Mouse (Mus musculus) heart, postnatal 0 days (tissue): ENCODE measurements at regions not wholly inside any gene's neighbourhood (a gene's known extent, or its start where the extent isn't known, plus 50 kb on each side); places are given as distances from the start of the nearest gene placed in this dataset.

ENCODE experiments used
- ATAC-seq: fragments of 200-750 bp; cut with Nextera tagmentation; 2 replicates; pipeline ENCODE4 v1.8.0; 2017; ENCODE audit warnings: low read depth, moderate number of reproducible peaks, moderate library complexity; ENCODE audit not compliant: insufficient read depth
- DNase-seq: peaks from one replicate; pipeline ENCODE4 v3.0.0-alpha.2; 2016; ENCODE audit warnings: low spot score
- H3K27ac ChIP-seq: fragments of 300-500 bp; sonication (generic); 2 replicates; pipeline ENCODE4 v1.5.1; 2014; ENCODE audit warnings: low read depth, mild to moderate bottlenecking
- H3K27me3 ChIP-seq: fragments of 300-500 bp; sonication (generic); 2 replicates; pipeline ENCODE4 v1.6.1; 2014; ENCODE audit warnings: low read length, mixed read lengths; ENCODE audit not compliant: control insufficient read depth, insufficient read depth
- H3K36me3 ChIP-seq: fragments of 300-500 bp; sonication (generic); replicated peaks from 2 replicates; pipeline ENCODE4 v1.6.1; 2014; ENCODE audit warnings: low read length, mixed read lengths; ENCODE audit not compliant: control insufficient read depth, insufficient read depth
- H3K4me1 ChIP-seq: fragments of 300-500 bp; sonication (generic); 2 replicates; pipeline ENCODE4 v1.6.1; 2014; ENCODE audit warnings: antibody characterized with exemption; ENCODE audit not compliant: control insufficient read depth, insufficient read depth
- H3K4me2 ChIP-seq: fragments of 300-500 bp; sonication (generic); 2 replicates; pipeline ENCODE4 v1.6.1; 2014; ENCODE audit warnings: low read depth, mild to moderate bottlenecking, low read length, moderate library complexity
- H3K4me3 ChIP-seq: fragments of 300-500 bp; sonication (generic); 2 replicates; pipeline ENCODE4 v1.5.1; 2014; ENCODE audit warnings: low read depth, low read length
- H3K9ac ChIP-seq: fragments of 300-500 bp; sonication (generic); replicated peaks from 2 replicates; pipeline ENCODE4 v1.6.1; 2014; ENCODE audit warnings: low read depth, low read length, mixed read lengths
- H3K9me3 ChIP-seq: fragments of 300-500 bp; sonication (generic); replicated peaks from 2 replicates; pipeline ENCODE4 v1.6.1; 2016; ENCODE audit warnings: low read length; ENCODE audit not compliant: control insufficient read depth
- CTCF ChIP-seq: IDR thresholded peaks from 2 replicates; pipeline ENCODE4 v1.5.1; 2016; ENCODE audit warnings: antibody characterized with exemption, control low read depth, low read depth
- EP300 ChIP-seq: IDR thresholded peaks from 2 replicates; pipeline ENCODE4 v1.6.1; 2016; ENCODE audit warnings: antibody characterized with exemption, low read depth
- WGBS: fragments of 180-500 bp; shearing (Covaris S2); extraction: QIAGEN DNeasy Blood & Tissue Kit; methylation state at CpG from one replicate; pipeline ENCODE4 v1.1.7; 2014; 5-methylcytosine and 5-hydroxymethylcytosine counted together

DNA sequence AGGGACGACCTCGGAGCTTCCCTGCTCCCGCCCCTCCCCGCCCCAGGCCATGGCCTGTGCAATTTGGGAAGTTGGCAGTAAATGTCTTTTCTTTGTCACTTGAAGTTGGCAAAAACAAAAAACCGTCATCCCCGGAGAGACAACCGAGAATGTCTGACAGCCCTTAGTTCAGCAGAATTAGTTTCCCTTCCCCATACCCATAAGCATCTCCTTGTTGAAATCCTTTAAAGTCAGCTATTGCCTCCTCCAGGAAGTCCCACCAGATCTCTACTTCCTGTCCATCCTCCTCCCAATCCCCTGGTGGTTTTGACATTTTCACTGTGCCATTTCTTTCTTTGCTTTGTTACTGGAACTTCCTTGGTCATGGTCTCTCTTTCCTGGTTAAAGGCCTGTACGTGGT lies 54.8 kb downstream of the Foxb1 start:
- ATAC-seq: no peak
- Histone ChIP-seq H3K4me2 (no peak overlapping the region), H3K4me1 (no peaks in the 10 kb centered on the region), H3K9ac (no peak overlapping the region), H3K27me3 (no peaks in the 10 kb centered on the region), H3K4me3 (no peak overlapping the region), H3K27ac (no peak overlapping the region), H3K9me3 (no peaks in the 10 kb centered on the region), H3K36me3 (no peaks in the 10 kb centered on the region)
- DNase-seq: no peak
- TF ChIP-seq CTCF (no peak), EP300 (no peak)
- WGBS: 79% methylated on average over 8 of the region's 8 CpGs

DNA sequence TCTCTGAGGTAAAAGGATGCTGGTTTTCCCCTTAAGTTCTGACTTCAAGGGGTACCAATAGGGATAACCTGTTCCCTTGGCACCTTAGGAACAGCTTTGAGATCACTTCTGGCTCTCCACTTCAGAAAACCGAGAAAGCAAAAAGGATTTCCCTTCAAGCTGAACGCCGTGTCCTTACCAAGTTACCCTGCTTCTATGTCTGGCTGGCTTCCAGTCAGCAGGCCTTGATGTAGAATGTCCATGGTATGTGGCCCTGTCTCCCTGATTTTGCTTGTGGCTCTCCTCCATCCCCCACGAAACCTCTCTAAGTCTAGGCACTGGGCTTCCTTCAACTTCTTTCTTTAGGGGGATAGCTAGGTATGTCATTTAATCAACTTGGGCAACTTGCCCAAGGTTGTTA lies 55.7 kb downstream of the Foxb1 start:
- Histone ChIP-seq H3K27me3 (no peaks in the 10 kb centered on the region), H3K27ac (no peak overlapping the region), H3K9ac (no peak overlapping the region), H3K9me3 (no peaks in the 10 kb centered on the region), H3K36me3 (no peaks in the 10 kb centered on the region), H3K4me1 (no peaks in the 10 kb centered on the region), H3K4me2 (no peak overlapping the region), H3K4me3 (no peak overlapping the region)
- ATAC-seq: no peak
- 52% methylated on average over 4 of the region's 4 CpGs for WGBS
- TF ChIP-seq EP300: no peak
- TF ChIP-seq CTCF: no peak
- DNase-seq: no peak

DNA sequence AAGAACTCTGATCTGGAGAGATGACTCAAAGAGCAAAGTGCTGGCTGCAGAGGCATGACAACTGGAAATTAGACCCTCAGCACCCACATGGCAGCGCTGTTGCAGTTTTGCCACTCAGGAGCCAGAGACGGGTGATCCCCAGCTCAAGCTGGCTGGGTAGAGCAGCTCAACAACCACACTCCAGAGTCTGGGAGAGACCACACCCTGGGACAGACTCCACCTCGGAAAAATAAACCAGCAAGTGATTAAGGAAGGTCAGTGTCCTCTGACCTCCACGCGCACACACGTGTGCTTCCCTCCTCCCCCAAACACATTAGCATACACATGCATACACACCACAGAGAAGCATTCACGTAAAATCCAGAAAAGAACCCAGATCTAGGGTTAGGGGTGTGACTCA lies 57.0 kb downstream of the Foxb1 start:
- 72% methylated on average over 7 of the region's 7 CpGs for WGBS
- no peak for TF ChIP-seq EP300
- no peak for TF ChIP-seq CTCF
- no peak overlapping the region for H3K4me2 ChIP-seq
- ATAC-seq (no peak), DNase-seq (no peak)
- no peak overlapping the region for H3K4me3 ChIP-seq
- no peaks in the 10 kb centered on the region for H3K27me3 ChIP-seq
- no peak overlapping the region for H3K27ac ChIP-seq
- H3K4me1 ChIP-seq: no peaks in the 10 kb centered on the region
- no peak overlapping the region for H3K9ac ChIP-seq
- H3K36me3 ChIP-seq: no peaks in the 10 kb centered on the region
- H3K9me3 ChIP-seq: no peaks in the 10 kb centered on the region

DNA sequence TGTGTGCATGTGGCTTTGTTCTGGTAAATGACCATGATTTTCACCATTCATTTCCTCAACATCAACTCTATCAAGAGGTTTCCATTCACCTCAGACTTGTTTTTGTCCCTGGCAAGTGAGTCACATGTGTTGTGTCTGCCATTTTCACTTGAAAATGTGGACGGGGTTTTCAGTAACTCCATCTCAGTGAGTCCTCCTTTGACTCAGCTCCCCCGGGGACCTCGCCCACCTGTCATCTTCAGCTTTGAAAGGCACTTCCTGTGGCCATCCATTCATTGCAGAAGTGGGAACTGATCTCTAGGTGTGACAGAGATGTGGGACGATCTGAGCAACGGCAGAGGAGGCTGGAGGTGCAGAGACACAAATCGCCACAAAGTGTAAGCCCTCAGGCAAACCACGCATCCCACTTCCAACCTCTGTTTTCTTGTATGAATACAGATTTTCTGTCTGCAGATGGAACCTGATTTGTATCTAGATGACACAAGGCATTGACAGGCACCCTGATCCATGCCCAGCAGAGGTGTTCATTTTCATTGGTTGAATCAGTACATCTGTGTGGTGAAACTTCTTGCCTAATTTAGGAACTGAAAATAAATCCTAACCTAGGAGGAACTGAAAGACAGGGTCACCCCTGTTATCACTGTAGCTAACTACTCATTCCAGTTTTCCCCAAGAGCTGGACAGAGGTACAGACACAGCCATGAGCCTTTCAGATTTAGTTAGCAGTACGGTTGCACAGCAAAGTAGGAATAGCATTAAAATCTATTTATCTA lies 58.4 kb downstream of the Foxb1 start:
- ATAC-seq (no peak), DNase-seq (no peak)
- no peaks in the 10 kb centered on the region for H3K9me3 ChIP-seq
- H3K36me3 ChIP-seq: no peaks in the 10 kb centered on the region
- H3K4me3 ChIP-seq: no peak overlapping the region
- no peaks in the 10 kb centered on the region for H3K27me3 ChIP-seq
- TF ChIP-seq CTCF (no peak), EP300 (no peak)
- no peak overlapping the region for H3K27ac ChIP-seq
- no peak overlapping the region for H3K4me2 ChIP-seq
- no peaks in the 10 kb centered on the region for H3K4me1 ChIP-seq
- 77% methylated on average over 8 of the region's 8 CpGs for WGBS
- H3K9ac ChIP-seq: no peak overlapping the region

DNA sequence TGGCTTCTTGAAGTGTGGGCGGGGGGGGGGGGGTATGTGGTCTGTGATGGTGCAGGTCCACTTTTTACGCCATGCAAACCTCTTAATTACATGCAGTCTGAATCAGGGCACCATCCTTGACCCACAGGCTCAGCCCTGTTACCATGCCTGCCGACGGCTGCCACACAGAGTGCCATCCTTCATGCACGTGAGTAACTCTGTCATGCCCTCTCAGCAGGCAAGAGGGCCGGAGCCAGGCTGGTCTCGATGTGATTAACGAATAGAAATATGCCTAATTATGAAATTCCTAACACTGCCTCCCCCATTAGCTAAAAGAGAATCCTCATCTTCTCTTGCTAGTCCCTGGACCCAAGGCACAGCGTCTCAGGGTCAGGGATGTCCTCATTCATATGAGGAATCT lies 60.0 kb downstream of the Foxb1 start:
- no peak for ATAC-seq
- Histone ChIP-seq H3K36me3 (no peaks in the 10 kb centered on the region), H3K4me1 (no peaks in the 10 kb centered on the region), H3K27ac (no peak overlapping the region), H3K9me3 (no peaks in the 10 kb centered on the region), H3K27me3 (no peaks in the 10 kb centered on the region), H3K9ac (no peak overlapping the region), H3K4me2 (no peak overlapping the region), H3K4me3 (no peak overlapping the region)
- no peak for DNase-seq
- TF ChIP-seq EP300: no peak
- no peak for TF ChIP-seq CTCF
- WGBS: 75% methylated on average over 9 of the region's 9 CpGs

DNA sequence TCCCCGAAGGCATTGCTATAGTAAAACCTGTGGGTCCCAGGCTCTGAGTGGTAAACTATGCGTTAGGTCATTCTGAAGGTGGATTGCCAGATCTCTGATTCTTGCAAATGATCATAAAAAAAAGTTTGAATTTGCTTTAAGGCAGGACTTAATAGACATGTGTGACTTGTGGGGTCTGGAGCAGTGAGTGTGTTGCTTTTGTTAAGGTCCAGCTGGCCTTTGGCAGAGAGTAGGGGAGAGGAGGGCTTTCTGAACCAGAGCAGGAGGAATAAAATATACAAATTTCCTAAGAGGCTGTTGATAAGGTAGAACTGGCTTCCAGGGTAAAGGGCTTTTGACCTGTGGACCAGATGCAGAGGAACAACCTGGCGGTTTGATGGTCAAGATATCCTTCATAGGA lies 69.0 kb downstream of the Foxb1 start:
- Histone ChIP-seq H3K27me3 (no peaks in the 10 kb centered on the region), H3K36me3 (no peaks in the 10 kb centered on the region), H3K9me3 (no peaks in the 10 kb centered on the region), H3K4me2 (no peak overlapping the region), H3K27ac (no peak overlapping the region), H3K9ac (no peak overlapping the region), H3K4me3 (no peak overlapping the region), H3K4me1 (no peaks in the 10 kb centered on the region)
- no peak for DNase-seq
- no peak for TF ChIP-seq CTCF
- no peak for TF ChIP-seq EP300
- no peak for ATAC-seq
- WGBS: 77% methylated on average over 3 of the region's 3 CpGs
